Mouse (Mus musculus): ENCODE measurements at regions not wholly inside any gene's neighbourhood (a gene's known extent, or its start where the extent isn't known, plus 50 kb on each side); places are given as distances from the start of the nearest gene placed in this dataset.

DNA sequence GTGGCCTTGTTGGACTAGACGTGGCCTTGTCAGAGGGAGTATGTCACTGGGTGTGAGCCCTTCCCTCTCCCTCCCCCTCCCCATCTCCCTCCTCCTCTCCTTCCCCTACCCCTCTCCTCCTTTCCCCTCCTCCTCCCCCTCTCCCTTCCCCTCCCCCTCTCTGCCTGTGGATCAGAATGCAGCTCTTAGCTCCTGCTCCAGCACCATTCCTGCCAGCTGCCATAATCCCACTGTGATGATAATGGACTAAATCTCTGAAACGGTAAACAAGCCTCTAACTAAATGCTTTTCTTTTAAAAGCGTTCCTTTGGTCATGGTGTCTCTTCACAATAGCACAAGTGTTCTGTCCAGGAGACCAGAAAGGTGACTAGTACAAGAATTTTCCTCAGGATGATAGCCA is 573.1 kb upstream of the Gm19410 start:
- DNase-seq, result no peak

DNA sequence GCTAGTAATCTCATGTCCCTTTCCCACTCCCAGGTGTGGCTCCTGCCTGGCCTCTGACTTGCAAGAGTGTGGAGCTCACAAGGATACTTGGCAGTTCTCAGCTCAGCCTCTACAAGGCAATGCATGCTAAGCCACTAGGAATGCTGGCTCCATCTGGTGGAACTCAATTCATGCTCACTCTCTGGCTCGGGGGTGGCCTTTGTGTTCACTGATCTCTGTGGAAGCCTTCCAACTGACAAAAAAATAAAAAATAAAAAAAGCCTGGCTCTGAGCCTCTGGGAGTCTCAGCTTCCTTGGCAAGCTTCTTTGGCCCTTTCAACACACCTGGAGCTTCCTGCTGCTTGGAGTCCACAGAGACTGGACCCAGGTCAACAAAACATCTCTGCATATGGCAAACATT is 571.8 kb upstream of the Gm19410 start:
- peak; percentile 49 for DNase-seq

DNA sequence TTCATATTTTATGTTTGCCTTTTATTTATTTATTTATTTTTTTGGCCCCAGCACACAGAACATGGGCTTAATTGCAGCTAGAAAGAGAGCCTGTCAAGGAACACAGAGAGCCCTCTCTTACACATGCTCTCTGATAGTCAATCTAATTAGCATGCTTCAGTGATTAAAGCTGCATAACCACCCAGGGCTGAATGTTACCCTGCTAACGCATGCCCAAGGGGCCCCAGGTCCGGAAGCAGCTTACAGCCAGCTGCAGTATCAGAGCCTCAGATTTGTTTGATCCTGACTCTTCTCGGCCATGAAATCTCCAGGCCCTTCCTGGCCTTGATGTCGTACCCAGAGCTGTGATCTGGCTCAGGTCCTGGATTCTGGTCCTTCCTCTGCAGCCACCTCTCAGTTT is 569.4 kb upstream of the Gm19410 start:
- DNase-seq, result no peak

DNA sequence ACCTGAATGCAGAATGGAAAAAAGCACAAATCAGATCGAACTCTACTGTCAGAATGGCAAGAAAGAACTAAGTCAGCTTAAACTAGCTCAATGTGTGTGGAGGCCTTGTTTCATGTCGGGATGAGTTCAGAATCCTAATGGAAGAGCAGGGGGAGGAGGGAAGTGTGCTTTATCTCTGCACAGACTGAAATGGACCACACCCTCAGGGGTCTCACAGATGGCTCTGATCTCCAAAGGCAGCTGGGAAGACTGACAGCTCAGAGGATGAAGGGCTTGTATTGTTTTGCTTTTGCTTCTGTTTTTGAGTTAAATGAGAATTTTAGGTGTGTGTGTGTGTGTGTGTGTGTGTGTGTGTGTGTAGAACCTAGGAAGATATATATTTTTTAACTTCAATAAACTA is 566.8 kb upstream of the Gm19410 start:
- DNase-seq, result no peak

DNA sequence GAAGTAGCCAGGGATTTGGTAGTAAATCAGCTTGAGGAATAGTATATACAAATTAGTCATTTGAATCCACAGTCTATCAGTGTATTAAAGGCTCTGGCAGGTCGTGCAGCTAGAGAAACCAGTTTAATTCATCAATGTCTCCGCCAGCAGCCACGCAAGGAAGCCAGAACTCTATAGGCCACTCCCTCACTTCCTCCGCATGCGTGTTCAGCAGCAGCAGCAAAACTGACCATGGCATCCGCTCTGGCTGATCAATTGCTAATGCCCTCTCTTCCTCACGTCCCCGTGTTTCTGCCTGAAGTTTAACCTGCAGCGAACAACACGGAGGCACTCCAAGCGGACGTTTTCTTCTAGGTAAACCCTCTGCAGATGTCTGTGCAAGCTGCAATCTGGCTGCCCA is 564.2 kb upstream of the Gm19410 start:
- DNase-seq, result peak; percentile 25

GRCm38 (mm10) chr8:35204971-35205370 is 560.6 kb upstream of the Gm19410 start:
- DNase-seq, result no peak

DNA sequence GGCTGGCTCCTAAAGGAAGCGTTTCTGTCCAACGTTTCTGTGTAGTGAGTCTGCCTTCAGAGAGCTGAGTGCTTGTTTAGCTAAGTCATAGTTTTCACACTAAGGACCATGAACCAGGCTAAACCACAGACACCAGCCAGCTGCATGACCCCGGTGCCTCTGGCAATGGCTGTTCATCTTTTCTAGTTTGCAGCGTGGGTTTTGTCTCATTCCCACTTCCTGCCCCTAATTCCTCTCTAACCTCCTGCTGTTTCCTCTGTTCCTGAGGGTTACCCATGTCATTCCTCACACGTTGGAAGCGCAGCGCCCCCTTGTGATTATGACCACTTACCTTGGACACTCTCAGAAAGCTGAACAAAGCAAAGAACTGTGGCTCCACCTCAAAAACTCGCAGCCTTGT is 560.1 kb upstream of the Gm19410 start:
- peak; percentile 49 for DNase-seq

DNA sequence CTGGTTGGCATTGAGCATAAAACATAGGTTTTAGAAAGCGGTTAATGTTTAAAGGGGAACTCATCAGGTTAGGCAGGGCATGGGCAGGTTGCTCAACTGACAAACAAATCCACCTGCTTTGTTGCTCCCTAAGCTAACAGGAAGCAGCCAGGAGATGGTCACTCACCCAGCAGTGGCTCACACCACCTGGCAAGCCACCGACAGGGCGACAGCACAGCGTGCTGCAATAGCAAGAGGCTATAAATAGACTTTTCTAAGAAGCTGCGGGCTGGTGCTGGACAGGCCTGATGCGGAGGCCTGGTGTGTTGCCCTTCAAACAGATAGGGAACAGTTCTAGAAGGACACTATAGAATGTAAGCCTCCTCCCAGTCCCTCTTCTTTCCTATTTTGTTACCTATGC is 559.3 kb upstream of the Gm19410 start:
- no peak for DNase-seq

DNA sequence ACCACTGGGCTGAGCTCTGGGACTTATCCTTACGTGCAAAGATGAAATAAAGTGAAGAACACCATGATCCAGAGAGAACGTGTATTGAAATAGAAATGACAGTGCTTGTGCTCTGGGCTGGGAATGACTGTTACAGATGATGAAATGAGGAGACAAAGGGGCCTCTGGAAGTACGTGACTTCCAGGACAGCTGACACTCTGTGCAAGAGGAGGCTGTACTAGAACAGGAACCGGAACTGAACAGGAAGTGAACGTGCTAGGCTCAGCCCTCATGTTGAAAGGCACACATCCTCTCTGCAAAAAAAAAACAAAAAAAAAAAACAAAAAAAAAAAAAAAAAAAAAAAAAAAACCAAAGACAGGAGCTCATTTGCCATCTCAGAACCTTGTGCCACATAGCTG is 557.2 kb upstream of the Gm19410 start:
- DNase-seq, result no peak

DNA sequence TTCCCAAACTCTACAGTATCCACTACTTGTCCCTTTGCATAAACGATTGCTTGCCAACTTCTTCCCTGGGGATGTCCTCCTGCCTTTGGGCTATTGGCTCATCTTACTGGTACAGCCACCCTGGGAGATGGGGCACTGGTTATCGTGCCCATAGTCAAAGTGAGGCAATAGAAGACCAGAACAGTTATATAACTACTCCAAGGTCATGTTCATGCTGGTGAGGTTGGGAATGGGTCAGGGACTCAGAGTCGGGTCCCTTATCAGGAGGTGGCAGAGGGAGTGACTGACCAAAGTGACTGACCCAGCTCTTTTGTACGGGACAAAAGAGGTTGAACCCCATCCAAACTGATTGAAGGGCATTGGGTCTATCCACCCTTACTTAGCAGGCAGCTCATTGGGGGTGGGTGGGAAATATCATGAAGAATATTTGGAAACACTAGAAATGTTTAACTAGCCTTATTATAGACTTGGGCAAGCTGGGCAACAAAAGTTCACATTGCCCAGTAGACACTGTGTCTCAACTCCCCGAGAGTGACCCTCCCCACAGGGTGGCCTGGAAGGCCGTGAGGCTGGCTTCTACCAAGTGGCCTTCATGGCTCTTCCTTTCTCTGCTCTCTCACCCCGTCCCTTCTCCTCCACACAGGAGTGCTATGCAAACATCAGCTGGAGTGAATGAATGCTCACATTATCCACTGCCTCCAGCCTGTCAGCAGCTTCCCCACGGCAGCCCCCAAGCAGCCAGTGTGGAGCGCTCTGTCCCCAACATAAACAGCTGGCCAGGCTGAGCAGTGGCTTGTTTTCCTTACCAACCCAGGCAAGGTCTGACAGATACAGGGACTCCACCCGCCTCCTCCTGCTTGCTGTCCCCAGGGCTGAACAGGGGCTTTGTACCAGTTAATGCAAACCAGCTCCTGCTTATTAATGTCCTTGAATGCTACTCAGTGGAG is 553.8 kb upstream of the Gm19410 start:
- no peak for DNase-seq

DNA sequence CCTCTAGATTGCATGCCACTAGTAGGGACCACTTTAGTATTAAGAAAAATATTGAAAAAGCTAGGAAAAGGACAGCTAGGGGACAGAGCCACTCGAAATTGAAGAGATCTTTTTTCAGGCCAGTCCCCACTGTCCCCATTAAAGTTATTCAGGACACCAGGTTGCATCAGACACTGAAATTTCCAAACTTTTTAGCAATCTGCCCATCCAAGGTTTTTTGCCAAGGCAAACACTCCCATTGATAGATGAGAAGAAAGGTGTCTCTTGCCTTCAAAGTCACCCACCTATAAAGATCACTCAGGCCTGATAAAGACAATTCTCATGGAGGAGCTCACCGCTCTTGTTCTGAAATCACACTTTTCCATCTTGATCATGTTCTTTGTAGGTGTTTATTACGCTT is 552.1 kb upstream of the Gm19410 start:
- DNase-seq, result no peak

- no peak for DNase-seq
These were observed 548.0 kb upstream of the Gm19410 start for GRCm38 (mm10) chr8:35217604-35218003.

- peak; percentile 16 for DNase-seq
These were observed 547.3 kb upstream of the Gm19410 start for GRCm38 (mm10) chr8:35218327-35218726.

DNA sequence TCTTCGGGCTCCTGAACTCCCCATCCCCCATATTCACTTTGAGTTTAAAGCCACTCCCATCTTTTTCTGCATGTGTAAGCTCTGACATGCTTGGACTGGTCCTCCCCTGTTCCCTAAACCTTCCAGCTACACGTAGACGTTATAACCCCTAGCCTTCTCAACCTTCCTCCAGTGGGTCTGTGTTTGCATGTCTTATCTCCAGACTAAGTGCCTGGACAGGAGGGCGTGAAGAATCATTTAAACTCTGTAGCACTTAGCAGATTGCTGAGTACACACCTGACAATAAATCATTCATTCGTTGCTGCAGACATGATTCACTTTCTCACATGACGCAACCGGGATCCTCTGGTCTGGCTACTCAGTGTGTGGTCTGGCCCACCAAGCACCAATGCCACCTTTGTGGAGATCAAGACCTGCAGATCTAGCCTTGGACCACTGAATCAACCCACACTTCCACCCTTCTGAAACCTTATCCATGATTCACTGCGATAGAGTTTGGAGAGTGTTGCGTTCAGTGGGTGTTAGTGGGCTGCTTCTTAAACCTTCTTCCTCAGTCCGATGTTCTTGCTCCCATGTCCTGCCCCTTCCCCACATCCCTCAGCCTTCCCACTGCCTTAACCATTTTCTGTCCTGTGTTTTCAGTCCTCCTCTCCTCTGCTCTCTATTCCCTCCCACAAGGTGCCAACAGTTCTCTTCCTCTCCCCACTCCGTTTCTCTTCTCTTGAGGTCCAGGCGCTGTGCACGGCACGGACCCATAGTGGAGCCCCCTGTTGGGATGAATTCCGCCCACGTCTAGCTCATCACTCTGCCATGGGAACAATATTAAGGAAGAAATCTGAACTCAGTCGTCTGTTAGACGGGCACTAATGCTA is 541.3 kb upstream of the Gm19410 start:
- no peak for DNase-seq

GRCm38 (mm10) chr8:35224925-35225244 is 540.7 kb upstream of the Gm19410 start:
- DNase-seq, result no peak

- no peak for DNase-seq
These were observed 538.5 kb upstream of the Gm19410 start for GRCm38 (mm10) chr8:35227079-35227478.

- no peak for DNase-seq
These were observed 537.1 kb upstream of the Gm19410 start for GRCm38 (mm10) chr8:35228449-35228848.

GRCm38 (mm10) chr8:35233520-35234186 is 531.9 kb upstream of the Gm19410 start:
- DNase-seq, result no peak

GRCm38 (mm10) chr8:35234436-35234835 is 531.2 kb upstream of the Gm19410 start:
- DNase-seq, result no peak

DNA sequence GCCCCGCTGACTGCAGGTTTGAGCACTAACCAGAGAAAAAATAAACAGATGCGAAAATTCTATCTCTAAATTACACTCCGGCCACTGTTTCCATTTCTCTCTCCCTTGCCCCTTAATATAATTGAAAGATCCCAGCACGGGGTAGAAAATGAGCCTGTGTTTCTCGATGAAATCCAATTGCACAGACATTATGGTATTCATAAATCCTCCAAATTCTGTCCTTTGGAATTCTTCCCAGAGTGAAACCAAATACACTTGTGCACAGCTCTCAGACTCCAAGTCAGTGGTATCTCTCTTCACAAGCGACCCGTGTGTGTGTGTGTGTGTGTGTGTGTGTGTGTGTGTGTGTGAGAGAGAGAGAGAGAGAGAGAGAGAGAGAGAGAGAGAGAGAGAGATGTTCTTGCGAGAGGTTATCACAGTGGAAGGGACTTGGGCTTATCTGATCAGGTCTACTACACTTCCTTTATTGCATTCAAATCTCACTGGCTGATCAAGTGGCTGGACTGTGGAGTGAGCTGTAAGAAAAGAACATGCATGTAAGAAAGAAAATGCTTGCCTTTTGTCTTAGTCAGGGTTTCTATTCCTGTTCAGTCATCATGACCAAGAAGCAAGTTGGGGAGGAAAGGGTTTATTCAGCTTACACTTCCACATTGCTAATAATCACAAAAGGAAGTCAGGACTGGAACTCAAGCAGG is 529.6 kb upstream of the Gm19410 start:
- DNase-seq, result no peak

DNA sequence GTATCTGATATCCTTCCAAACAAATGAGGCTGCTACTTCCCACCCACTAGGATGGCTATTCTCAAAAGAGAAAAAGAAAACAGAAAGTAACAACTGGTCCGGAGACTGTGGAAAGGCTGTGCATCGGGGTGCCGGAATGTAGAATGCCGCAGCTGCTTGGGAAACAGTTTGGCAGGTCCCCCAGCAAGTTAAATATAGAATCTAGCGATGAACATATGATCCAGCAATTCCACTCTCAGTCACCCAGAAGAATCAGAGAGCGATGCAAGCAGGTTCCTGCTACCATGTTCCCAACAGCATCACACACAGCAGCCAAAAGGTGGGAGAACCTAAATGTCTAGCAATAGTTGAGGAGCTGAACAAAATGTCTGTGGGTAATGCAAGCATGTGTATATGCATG is 528.3 kb upstream of the Gm19410 start:
- no peak for DNase-seq

DNA sequence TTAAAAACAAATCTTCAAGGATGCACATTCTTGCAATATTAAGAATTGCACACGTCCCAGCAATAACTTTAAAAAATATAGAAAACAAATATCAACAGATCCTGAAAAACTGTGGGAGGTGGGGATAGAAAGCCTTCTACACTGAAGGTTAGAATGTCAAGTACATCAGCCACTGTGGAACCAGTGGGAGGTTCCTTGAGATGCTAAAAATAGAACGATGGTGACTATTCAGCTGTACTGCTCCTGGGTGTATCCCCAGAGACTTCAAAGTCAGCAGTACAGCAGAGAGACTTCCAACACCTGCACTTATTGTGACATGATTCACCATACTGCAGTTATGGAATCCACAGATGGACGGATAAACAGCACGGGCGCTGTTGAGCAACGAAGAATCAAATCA is 524.7 kb upstream of the Gm19410 start:
- DNase-seq, result no peak

GRCm38 (mm10) chr8:35243555-35243954 is 522.0 kb upstream of the Gm19410 start:
- DNase-seq, result no peak

All from kidney, adult 9 months (tissue).